In genomic region chr2:27733021-27733420, GRCm38 (mm10) we compare ENCODE assay signal across 16 mouse cellular contexts. TPM values are rescaled to one million over a fixed set of nuclear protein-coding genes. Genes with fewer than 3 reads are reported as not detected.
DNase-seq lines count a peak whose midpoint lies in the region; ATAC-seq and TF ChIP-seq lines count a peak whose summit lies in the region.
"Had no signal": no experiment of that assay in that cellular context is flagged by ENCODE, and none has a peak within 500 bp of the region (broad histone marks: within the 10 kb centered on the region; RNA-seq: fewer than 3 reads in every experiment).

No protein-coding gene starts in this region.

- ATAC-seq in heart, embryonic 12.5 days (ENCODE audit: insufficient number of reproducible peaks, low FRiP score): no peak
- ATAC-seq in lung, embryonic 16.5 days (ENCODE audit: low read depth): no peak
- ATAC-seq in embryonic facial prominence, embryonic 15.5 days (ENCODE audit: insufficient number of reproducible peaks, low FRiP score, low TSS enrichment, low read depth): 0 out of 2 replicates have a peak, but pooled peaks have one; percentile 32
- no peak for ATAC-seq in limb, embryonic 14.5 days (ENCODE audit: low FRiP score, low read depth)
- ATAC-seq: hindbrain, postnatal 0 days; Patski had no signal

- no peaks in the 10 kb centered on the region for H3K9me3 ChIP-seq in heart, embryonic 12.5 days (replicated peaks)
- H3K9me3 ChIP-seq in lung, embryonic 16.5 days (ENCODE audit: control insufficient read depth, low read length): no peaks in the 10 kb centered on the region
- no peaks in the 10 kb centered on the region for H3K9me3 ChIP-seq in embryonic facial prominence, embryonic 15.5 days (replicated peaks)
- no peaks in the 10 kb centered on the region for H3K9me3 ChIP-seq in limb, embryonic 14.5 days (ENCODE audit: control insufficient read depth, low read length)

- peaks cover 74% of the 10 kb centered on the region for H3K4me1 ChIP-seq in heart, embryonic 12.5 days (replicated peaks)
- peaks cover 35% of the 10 kb centered on the region for H3K4me1 ChIP-seq in lung, embryonic 16.5 days (replicated peaks; ENCODE audit: control insufficient read depth, insufficient read depth, low read length)
- peaks cover 82% of the 10 kb centered on the region for H3K4me1 ChIP-seq in embryonic facial prominence, embryonic 15.5 days
- H3K4me1 ChIP-seq in limb, embryonic 14.5 days (ENCODE audit: control insufficient read depth, insufficient read depth, low read length): peaks cover 49% of the 10 kb centered on the region

- 0 out of 2 replicates have a peak overlapping the region, but pooled peaks have one; percentile 66 for H3K27ac ChIP-seq in heart, embryonic 12.5 days (ENCODE audit: poor library complexity, severe bottlenecking)
- peak overlapping the region; percentile 26 for H3K27ac ChIP-seq in lung, embryonic 16.5 days (ENCODE audit: low read length)
- H3K27ac ChIP-seq in embryonic facial prominence, embryonic 15.5 days (replicated peaks): peak overlapping the region; percentile 83
- H3K27ac ChIP-seq in limb, embryonic 14.5 days (replicated peaks; ENCODE audit: low read depth, low read length): peak overlapping the region; percentile 77; the same call in 1 of the 2 replicates
- H3K27ac ChIP-seq: hindbrain, postnatal 0 days had no signal

- peak overlapping the region; percentile 36; the same call in 1 of the 2 replicates for H3K9ac ChIP-seq in heart, embryonic 12.5 days
- 0 out of 2 replicates have a peak overlapping the region, but pooled peaks have one; percentile 2 for H3K9ac ChIP-seq in lung, embryonic 16.5 days (ENCODE audit: low read length)
- no peak overlapping the region for H3K9ac ChIP-seq in embryonic facial prominence, embryonic 15.5 days
- H3K9ac ChIP-seq in limb, embryonic 14.5 days (ENCODE audit: low read depth, low read length, severe bottlenecking): peak overlapping the region; percentile 32

- 43% methylated on average over 2 of the region's 2 CpGs for WGBS in heart, embryonic 12.5 days
- 52% methylated on average over 2 of the region's 2 CpGs for WGBS in lung, embryonic 16.5 days
- 27% methylated on average over 2 of the region's 2 CpGs for WGBS in embryonic facial prominence, embryonic 15.5 days
- WGBS in limb, embryonic 14.5 days: 35% methylated on average over 2 of the region's 2 CpGs

- H3K4me2 ChIP-seq in heart, embryonic 12.5 days: 0 out of 2 replicates have a peak overlapping the region, but pooled peaks have one; percentile 5
- H3K4me2 ChIP-seq in lung, embryonic 16.5 days (ENCODE audit: low read depth, low read length): no peak overlapping the region
- no peak overlapping the region; the same call in 1 of the 2 replicates for H3K4me2 ChIP-seq in embryonic facial prominence, embryonic 15.5 days (replicated peaks)
- H3K4me2 ChIP-seq in limb, embryonic 14.5 days (replicated peaks; ENCODE audit: low read depth, low read length, severe bottlenecking): no peak overlapping the region

- DNase-seq in heart, adult 8-10 months (ENCODE audit: low spot score): no peak
- DNase-seq in lung, postnatal 36 days: no peak
- no peak for DNase-seq in limb, embryonic 14.5 days (ENCODE audit: low spot score)
- no peak for DNase-seq in cerebellum, adult 18-20 months
- DNase-seq in left cerebral cortex, adult 18-20 months (ENCODE audit: low spot score in 2 of 2): no peak
- DNase-seq: cerebellum, postnatal 36 days; kidney, postnatal 10 days; liver; right cerebral cortex, adult 18-20 months; thymus, adult 2 months had no signal

- no peak for TF ChIP-seq POLR2A in limb, embryonic 14.5 days (IDR thresholded peaks at IDR 0.05; ENCODE audit: borderline replicate concordance, extremely low read depth, insufficient read depth, insufficient read length)

- H3K4me3 ChIP-seq in heart, embryonic 12.5 days: no peak overlapping the region
- H3K4me3 ChIP-seq in lung, embryonic 16.5 days (ENCODE audit: low read length): no peak overlapping the region
- H3K4me3 ChIP-seq in embryonic facial prominence, embryonic 15.5 days (replicated peaks): no peak overlapping the region
- H3K4me3 ChIP-seq in limb, embryonic 14.5 days (replicated peaks; ENCODE audit: low read length): no peak overlapping the region

- peaks cover 11% of the 10 kb centered on the region for H3K36me3 ChIP-seq in heart, embryonic 12.5 days
- 0 out of 2 replicates have a peak, but pooled peaks cover 5% of the 10 kb centered on the region for H3K36me3 ChIP-seq in lung, embryonic 16.5 days (ENCODE audit: control insufficient read depth, insufficient read depth, low read length)
- H3K36me3 ChIP-seq in embryonic facial prominence, embryonic 15.5 days: peaks cover 11% of the 10 kb centered on the region
- H3K36me3 ChIP-seq in limb, embryonic 14.5 days (ENCODE audit: control insufficient read depth, insufficient read depth, low read length): peaks cover 8% of the 10 kb centered on the region

- no peaks in the 10 kb centered on the region; the same call in 1 of the 2 replicates for H3K27me3 ChIP-seq in heart, embryonic 12.5 days (replicated peaks)
- H3K27me3 ChIP-seq in lung, embryonic 16.5 days (ENCODE audit: control insufficient read depth, insufficient read depth, low read depth, low read length): no peaks in the 10 kb centered on the region
- no peaks in the 10 kb centered on the region for H3K27me3 ChIP-seq in embryonic facial prominence, embryonic 15.5 days
- no peaks in the 10 kb centered on the region for H3K27me3 ChIP-seq in limb, embryonic 14.5 days (ENCODE audit: control insufficient read depth, insufficient read depth, low read length)
- H3K27me3 ChIP-seq: CH12.LX, Patski had no signal

RNA-seq across cellular contexts. Expression of gene Rxra, which starts 56.8 kb away (rescaled TPM):
- polyA plus RNA-seq in heart, embryonic 12.5 days (2016; fragmentation: Nextera tagmentation; extraction: Ambion mirVana): 7.8 and 8.6 TPM in 2 replicates
- total RNA-seq in heart, adult 8-10 months (2022): 10 to 100 TPM; 50.5 to 61.2 (median 56.9) TPM
- 11.3 TPM in 2 replicates for polyA plus RNA-seq in lung, embryonic 16.5 days (2015; fragmentation: Nextera tagmentation; extraction: Ambion mirVana)
- polyA plus RNA-seq in embryonic facial prominence, embryonic 15.5 days (2015; fragmentation: Nextera tagmentation; extraction: Ambion mirVana): 18.7 and 22.4 TPM in 2 replicates
- 56.8 and 80.3 TPM in 2 replicates for polyA plus RNA-seq in limb, embryonic 14.5 days (2012; rRNA removed)
- polyA plus RNA-seq in limb, embryonic 14.5 days (2014; fragmentation: Nextera tagmentation; extraction: Ambion mirVana): 13.8 and 17.0 TPM in 2 replicates
- total RNA-seq in left cerebral cortex, adult 18-20 months (2021): 10 to 100 TPM; 25.2 to 25.5 TPM

Comparison
In these comparisons a context has a peak if more than half of its experiments do, and no peak if none do; other contexts are left out.
1. H3K27ac ChIP-seq: peak in every context shown above with its lines; median percentile 83 in embryonic facial prominence, embryonic 15.5 days; 77 in limb, embryonic 14.5 days; 66 in heart, embryonic 12.5 days; 26 in lung, embryonic 16.5 days.